Mouse (Mus musculus) layer of hippocampus, adult 2 months (tissue): ENCODE measurements around the gene Spag8. TPM values are rescaled to one million over a fixed set of nuclear protein-coding genes. Genes with fewer than 3 reads are reported as not detected.
A peak's percentile ranks its signal among the peaks of the same experiment; 100 is the strongest.

Source experiments
- DNase-seq, 2 experiments: peaks; one replicate each; pipeline ENCODE4 v3.0.0; 2022; ENCODE audit warnings: low spot score in 2 of 2
- H3K27ac ChIP-seq: fragments of 200-600 bp; 2 replicates; pipeline ENCODE4 v1.8.1; 2022
- H3K4me3 ChIP-seq: fragments of 200-600 bp; 2 replicates; pipeline ENCODE4 v1.8.1; 2022; ENCODE audit warnings: mild to moderate bottlenecking
- CTCF ChIP-seq: fragments of 200-600 bp; conservative IDR thresholded peaks from 2 replicates; pipeline ENCODE4 v1.8.1; 2022; ENCODE audit warnings: antibody characterized with exemption, mild to moderate bottlenecking, moderate library complexity
- total RNA-seq, 2 experiments: library from RNA; stranded (reverse); gene quantifications; 2 replicates each; pipeline ENCODE4 v1.2.3; 2021

Spag8 gene
- total RNA-seq, 2 experiments from 2014 or later, result 2.0 to 2.5 TPM

GRCm38 (mm10) chr4:43634621-43635374, 18.6 kb downstream of the Spag8 start:
- DNase-seq, result no peak
- Histone ChIP-seq H3K4me3 (no peak overlapping the region), H3K27ac (no peak overlapping the region)
- TF ChIP-seq CTCF, result no peak

- Histone ChIP-seq H3K4me3 (no peak overlapping the region), H3K27ac (no peak overlapping the region)
- no peak for DNase-seq
- no peak for TF ChIP-seq CTCF
Measured at GRCm38 (mm10) chr4:43633736-43634135, 19.7 kb downstream of the Spag8 start.

- Histone ChIP-seq H3K27ac (no peak overlapping the region), H3K4me3 (no peak overlapping the region)
- no peak for DNase-seq
- TF ChIP-seq CTCF, result no peak
Measured at GRCm38 (mm10) chr4:43633296-43633695, 20.1 kb downstream of the Spag8 start.

GRCm38 (mm10) chr4:43631956-43632920, 21.2 kb downstream of the Spag8 start:
- TF ChIP-seq CTCF, result no peak
- DNase-seq, result no peak
- H3K27ac ChIP-seq, result peak overlapping the region; percentile 95
- peak overlapping the region; percentile 82 for H3K4me3 ChIP-seq

- H3K27ac ChIP-seq, result peak within 1 kb of the TSS; percentile 95
- no peak for TF ChIP-seq CTCF
- H3K4me3 ChIP-seq, result peak within 1 kb of the TSS; percentile 82
- no peak for DNase-seq
Measured at GRCm38 (mm10) chr4:43631046-43631955, 22.1 kb downstream of the Spag8 start, which contains the start of gene Npr2. Gene Npr2, plus strand, starts transcription at chr4:43631935.

- peak overlapping the region; percentile 95 for H3K27ac ChIP-seq
- no peak for TF ChIP-seq CTCF
- peak overlapping the region; percentile 82 for H3K4me3 ChIP-seq
- no peak for DNase-seq
Measured at GRCm38 (mm10) chr4:43630671-43631045, 22.7 kb downstream of the Spag8 start.

GRCm38 (mm10) chr4:43630030-43630581, 23.3 kb downstream of the Spag8 start:
- TF ChIP-seq CTCF, result peak; percentile 92
- Histone ChIP-seq H3K4me3 (peak overlapping the region; percentile 30; the same call in 1 of the 2 replicates), H3K27ac (peak overlapping the region; percentile 95)
- DNase-seq, result peak; percentile 89

- H3K4me3 ChIP-seq, result no peak overlapping the region
- 0 out of 2 replicates have a peak overlapping the region, but pooled peaks have one; percentile 67 for H3K27ac ChIP-seq
- no peak for TF ChIP-seq CTCF
- peak in 1 of 2 experiments; percentile 22 for DNase-seq
Measured at GRCm38 (mm10) chr4:43629106-43629817, 24.1 kb downstream of the Spag8 start.

GRCm38 (mm10) chr4:43620146-43620778, 33.1 kb downstream of the Spag8 start:
- TF ChIP-seq CTCF, result no peak
- Histone ChIP-seq H3K27ac (no peak overlapping the region), H3K4me3 (no peak overlapping the region)
- DNase-seq, result no peak

- H3K4me3 ChIP-seq, result no peak overlapping the region
Measured at GRCm38 (mm10) chr4:43613060-43613730, 40.2 kb downstream of the Spag8 start.

More at GRCm38 (mm10) chr4:43613060-43613730, 40.2 kb downstream of the Spag8 start:
- DNase-seq, result no peak
- H3K27ac ChIP-seq, result no peak overlapping the region
- no peak for TF ChIP-seq CTCF
